Mouse (Mus musculus) liver, adult 2 months (tissue): ENCODE results near the gene Htra3.
A peak's percentile ranks its signal among the peaks of the same experiment; 100 is the strongest.

Source experiments
- CTCF ChIP-seq: fragments of 200-500 bp; IDR thresholded peaks from 2 replicates; pipeline ENCODE4 v1.5.1; 2011; ENCODE audit warnings: low read depth, low read length, control low read depth
- POLR2A ChIP-seq: fragments of 200-500 bp; IDR thresholded peaks from 2 replicates; pipeline ENCODE4 v1.6.1; 2011; ENCODE audit warnings: low read length, control low read depth; ENCODE audit not compliant: insufficient read depth; ENCODE audit errors: extremely low read depth

- TF ChIP-seq CTCF (peak; percentile 60), POLR2A (no peak)
Observed at GRCm38 (mm10) chr5:35627307-35627840, 52.2 kb downstream of the Htra3 start.
